Mouse (Mus musculus) heart, embryonic 11.5 days (tissue): ENCODE results near the gene Fermt2. TPM values are rescaled to one million over a fixed set of nuclear protein-coding genes. Genes with fewer than 3 reads are reported as not detected.

Experiments used
- ATAC-seq: fragments of 200-750 bp; cut with Nextera tagmentation; replicated peaks from 2 replicates; pipeline ENCODE4 v1.8.0; 2017; ENCODE audit warnings: moderate library complexity; ENCODE audit not compliant: insufficient number of reproducible peaks, low FRiP score, low TSS enrichment
- H3K27ac ChIP-seq: fragments of 300-500 bp; sonication (generic); 2 replicates; pipeline ENCODE4 v1.5.1; 2014; ENCODE audit warnings: mild to moderate bottlenecking, low read depth, low read length
- H3K27me3 ChIP-seq: fragments of 300-500 bp; sonication (generic); 2 replicates; pipeline ENCODE4 v1.6.1; 2014; ENCODE audit warnings: mild to moderate bottlenecking, low read length, mixed read lengths; ENCODE audit not compliant: control insufficient read depth, insufficient read depth
- H3K36me3 ChIP-seq: fragments of 300-500 bp; sonication (generic); 2 replicates; pipeline ENCODE4 v1.6.1; 2014; ENCODE audit warnings: mild to moderate bottlenecking, low read length, moderate library complexity, mixed read lengths; ENCODE audit not compliant: control insufficient read depth, insufficient read depth
- H3K4me1 ChIP-seq: fragments of 300-500 bp; sonication (generic); 2 replicates; pipeline ENCODE4 v1.6.1; 2014; ENCODE audit warnings: low read length; ENCODE audit not compliant: control insufficient read depth, insufficient read depth
- H3K4me2 ChIP-seq: fragments of 300-500 bp; sonication (generic); 2 replicates; pipeline ENCODE4 v1.6.1; 2014; ENCODE audit warnings: mild to moderate bottlenecking, moderate library complexity
- H3K4me3 ChIP-seq: fragments of 300-500 bp; sonication (generic); 2 replicates; pipeline ENCODE4 v1.5.1; 2014; ENCODE audit warnings: low read depth, low read length
- H3K9ac ChIP-seq: fragments of 300-500 bp; sonication (generic); 2 replicates; pipeline ENCODE4 v1.6.1; 2014; ENCODE audit warnings: mild to moderate bottlenecking, low read depth, low read length, moderate library complexity
- H3K9me3 ChIP-seq: fragments of 300-500 bp; sonication (generic); replicated peaks from 2 replicates; pipeline ENCODE4 v1.6.1; 2016; ENCODE audit warnings: low read length; ENCODE audit not compliant: control insufficient read depth
- WGBS: fragments of 180-500 bp; shearing (Covaris S2); extraction: QIAGEN DNeasy Blood & Tissue Kit; methylation state at CpG from one replicate; pipeline ENCODE4 v1.1.7; 2014; ENCODE audit not compliant: insufficient replicate concordance; 5-methylcytosine and 5-hydroxymethylcytosine counted together
- polyA plus RNA-seq: library from polyadenylated mRNA; unstranded; fragments of >200 nt; fragmentation: Nextera tagmentation; extraction: Ambion mirVana; gene quantifications from 2 replicates; pipeline ENCODE4 v1.2.1, GENCODE M21; 2014

Gene Fermt2
- polyA plus RNA-seq, 1 experiment from 2014 or later, result 188 TPM

DNA sequence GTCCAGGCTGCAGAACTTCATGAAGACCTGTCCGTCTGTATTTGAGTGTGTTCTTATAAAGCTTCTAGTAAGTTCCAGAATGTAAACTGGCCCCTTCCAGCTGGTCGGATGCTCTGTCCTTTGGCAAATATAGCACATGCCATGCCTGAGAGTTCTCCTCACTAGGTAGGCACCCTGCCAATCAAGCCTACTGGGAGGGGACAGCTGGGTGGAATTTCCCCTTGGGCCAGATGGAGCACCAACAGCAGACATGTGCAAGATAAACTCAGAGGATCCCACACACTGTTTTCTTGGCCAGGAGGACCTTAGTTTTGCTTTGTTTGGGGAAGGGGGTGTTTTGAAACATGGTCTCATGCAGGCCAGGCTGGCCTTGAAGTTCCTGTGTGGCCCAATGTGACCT lies 23.9 kb upstream of the Fermt2 start:
- Histone ChIP-seq H3K4me3 (no peak overlapping the region), H3K4me1 (peaks cover 3% of the 10 kb centered on the region; the same call in 1 of the 2 replicates), H3K27ac (no peak overlapping the region), H3K36me3 (no peaks in the 10 kb centered on the region), H3K9ac (no peak overlapping the region), H3K27me3 (no peaks in the 10 kb centered on the region), H3K9me3 (no peaks in the 10 kb centered on the region), H3K4me2 (no peak overlapping the region)
- ATAC-seq, result no peak
- WGBS, result 71% methylated on average over 2 of the region's 2 CpGs

DNA sequence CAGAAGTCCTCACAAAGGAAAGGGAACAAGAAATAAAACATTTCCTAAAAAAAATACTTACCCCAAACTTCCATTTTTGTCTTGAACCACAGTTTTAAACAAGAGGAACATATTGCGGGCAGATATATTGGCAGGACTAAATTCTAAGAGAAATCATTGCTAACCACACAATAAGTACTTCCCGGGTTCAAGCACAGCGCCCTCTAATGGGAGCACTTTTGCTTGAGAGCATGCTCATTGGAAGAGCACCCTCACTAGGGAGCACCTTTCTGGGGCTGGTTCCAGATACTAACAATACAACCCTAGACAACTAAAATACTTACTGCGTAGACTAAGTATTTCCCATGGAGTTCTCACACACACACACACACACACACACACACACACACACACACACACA lies 22.5 kb upstream of the Fermt2 start:
- Histone ChIP-seq H3K4me2 (no peak overlapping the region), H3K4me3 (no peak overlapping the region), H3K27me3 (no peaks in the 10 kb centered on the region), H3K9ac (no peak overlapping the region), H3K27ac (no peak overlapping the region), H3K36me3 (no peaks in the 10 kb centered on the region), H3K9me3 (no peaks in the 10 kb centered on the region), H3K4me1 (peaks cover 3% of the 10 kb centered on the region; the same call in 1 of the 2 replicates)
- no peak for ATAC-seq
- 69% methylated on average over 4 of the region's 4 CpGs for WGBS

DNA sequence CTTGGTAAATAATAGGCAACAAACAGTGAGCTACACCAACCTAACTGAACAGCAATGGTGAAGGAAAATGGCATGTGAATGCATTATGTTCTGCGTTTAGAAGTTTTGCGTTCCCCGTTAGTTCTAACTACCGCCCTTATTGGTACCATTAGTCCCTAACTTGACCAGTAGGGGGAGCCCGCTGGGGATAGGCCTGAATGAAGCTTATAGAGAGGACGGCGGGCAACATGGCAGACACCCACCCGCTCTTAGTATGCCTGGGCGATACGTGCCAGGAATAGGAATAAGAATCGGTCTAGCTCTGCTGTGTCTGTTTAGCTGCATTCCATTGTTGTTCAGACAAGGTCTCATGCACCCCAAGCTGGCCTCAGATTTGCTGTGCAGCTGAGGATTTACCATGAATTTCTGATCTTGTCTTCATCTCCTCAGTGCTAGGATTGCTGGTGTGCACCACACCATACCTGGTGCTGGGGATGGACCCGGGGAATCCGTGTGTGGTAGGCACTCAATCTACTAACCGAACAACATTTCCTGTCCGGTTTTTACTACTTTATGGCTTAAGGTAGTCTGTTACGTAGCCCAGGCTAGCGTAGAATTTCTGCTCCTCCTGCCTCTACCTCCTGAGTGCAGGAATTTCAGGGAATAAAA lies 21.3 kb upstream of the Fermt2 start:
- 53% methylated on average over 17 of the region's 17 CpGs for WGBS
- Histone ChIP-seq H3K4me3 (no peak overlapping the region), H3K9ac (no peak overlapping the region), H3K27ac (no peak overlapping the region), H3K9me3 (no peaks in the 10 kb centered on the region), H3K4me2 (peak overlapping the region; percentile 35), H3K4me1 (peaks cover 3% of the 10 kb centered on the region; the same call in 1 of the 2 replicates), H3K36me3 (no peaks in the 10 kb centered on the region), H3K27me3 (no peaks in the 10 kb centered on the region)
- ATAC-seq, result no peak

DNA sequence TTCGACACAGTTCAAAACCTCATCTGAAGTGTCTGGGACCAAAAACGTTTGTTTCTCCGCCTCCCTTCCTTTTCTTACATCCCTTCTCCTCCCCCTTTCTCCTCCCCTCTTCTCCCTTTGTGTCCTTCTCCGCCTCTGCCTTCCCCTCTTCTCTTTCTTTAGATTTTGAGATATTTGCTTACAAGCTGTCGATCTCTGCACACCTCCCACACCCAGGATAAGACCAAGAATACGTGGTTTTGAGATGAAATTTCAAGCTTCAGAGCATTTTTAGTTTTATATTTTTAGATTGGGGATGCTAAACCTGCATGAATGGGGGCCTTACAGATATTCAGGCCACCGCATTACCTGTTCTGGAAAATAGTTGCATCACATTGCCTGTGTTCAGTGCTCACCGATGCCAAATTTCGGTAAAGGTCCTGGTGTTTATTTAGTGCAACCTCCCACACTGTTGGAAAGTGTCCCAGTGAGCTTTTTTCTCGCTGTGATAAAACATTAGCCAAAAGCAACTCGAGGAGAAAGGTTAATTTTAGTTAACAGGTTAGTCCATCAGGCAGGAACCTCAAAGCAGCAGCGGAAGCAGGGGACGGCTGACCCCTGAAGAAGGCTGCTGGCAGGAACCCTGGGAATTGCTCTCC lies 20.2 kb upstream of the Fermt2 start:
- H3K27ac ChIP-seq, result no peak overlapping the region
- H3K9me3 ChIP-seq, result no peaks in the 10 kb centered on the region
- H3K4me1 ChIP-seq, result peaks cover 3% of the 10 kb centered on the region; the same call in 1 of the 2 replicates
- H3K4me2 ChIP-seq, result no peak overlapping the region
- no peak for ATAC-seq
- H3K27me3 ChIP-seq, result no peaks in the 10 kb centered on the region
- H3K36me3 ChIP-seq, result no peaks in the 10 kb centered on the region
- H3K4me3 ChIP-seq, result no peak overlapping the region
- H3K9ac ChIP-seq, result no peak overlapping the region
- 66% methylated on average over 13 of the region's 13 CpGs for WGBS

DNA sequence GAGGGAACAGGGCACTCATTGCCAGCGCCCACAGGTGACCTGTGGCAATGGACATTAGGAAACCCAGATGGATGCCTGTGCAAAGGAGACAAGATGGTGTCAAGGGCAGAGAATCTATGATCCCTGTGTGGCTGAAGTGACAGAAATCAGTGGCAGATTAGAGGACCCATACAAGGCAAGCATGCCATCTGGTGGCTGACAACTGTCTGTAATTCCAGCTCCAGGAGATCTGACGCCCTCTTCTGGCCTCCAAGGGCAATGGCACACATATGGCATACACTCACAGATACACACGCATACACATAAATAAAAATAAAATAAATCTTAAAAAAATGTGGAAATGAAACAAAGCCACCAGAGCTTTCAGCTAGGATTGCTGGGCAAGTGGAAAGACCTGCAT lies 18.2 kb upstream of the Fermt2 start:
- Histone ChIP-seq H3K9ac (no peak overlapping the region), H3K4me2 (no peak overlapping the region), H3K4me3 (no peak overlapping the region), H3K27ac (no peak overlapping the region), H3K9me3 (no peaks in the 10 kb centered on the region), H3K27me3 (no peaks in the 10 kb centered on the region), H3K36me3 (no peaks in the 10 kb centered on the region), H3K4me1 (no peaks in the 10 kb centered on the region)
- 67% methylated on average over 3 of the region's 3 CpGs for WGBS
- no peak for ATAC-seq

DNA sequence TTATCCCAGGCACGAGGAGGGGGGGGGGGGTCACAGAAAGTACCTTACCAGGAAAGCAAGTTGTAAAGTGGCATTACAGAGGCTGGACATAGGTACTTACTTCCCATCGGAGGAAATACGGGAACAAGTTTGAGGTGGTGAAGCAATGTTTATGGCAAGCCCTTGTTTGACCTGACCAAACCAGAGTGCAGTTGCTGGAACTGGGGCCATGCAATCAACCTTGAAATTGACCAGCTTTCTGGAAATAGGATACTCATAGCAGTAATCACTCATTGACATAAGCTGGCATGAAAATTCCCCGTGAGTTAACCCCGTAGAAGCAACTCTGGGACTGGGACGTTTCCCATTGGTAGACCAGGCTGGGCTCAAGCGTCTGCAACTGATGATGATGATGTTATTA lies 15.0 kb upstream of the Fermt2 start:
- H3K9ac ChIP-seq, result no peak overlapping the region
- no peaks in the 10 kb centered on the region for H3K27me3 ChIP-seq
- peaks cover 2% of the 10 kb centered on the region; the same call in 1 of the 2 replicates for H3K4me1 ChIP-seq
- H3K4me2 ChIP-seq, result no peak overlapping the region
- no peak for ATAC-seq
- no peaks in the 10 kb centered on the region for H3K36me3 ChIP-seq
- 87% methylated on average over 7 of the region's 7 CpGs for WGBS
- no peak overlapping the region for H3K4me3 ChIP-seq
- H3K27ac ChIP-seq, result no peak overlapping the region
- H3K9me3 ChIP-seq, result no peaks in the 10 kb centered on the region

DNA sequence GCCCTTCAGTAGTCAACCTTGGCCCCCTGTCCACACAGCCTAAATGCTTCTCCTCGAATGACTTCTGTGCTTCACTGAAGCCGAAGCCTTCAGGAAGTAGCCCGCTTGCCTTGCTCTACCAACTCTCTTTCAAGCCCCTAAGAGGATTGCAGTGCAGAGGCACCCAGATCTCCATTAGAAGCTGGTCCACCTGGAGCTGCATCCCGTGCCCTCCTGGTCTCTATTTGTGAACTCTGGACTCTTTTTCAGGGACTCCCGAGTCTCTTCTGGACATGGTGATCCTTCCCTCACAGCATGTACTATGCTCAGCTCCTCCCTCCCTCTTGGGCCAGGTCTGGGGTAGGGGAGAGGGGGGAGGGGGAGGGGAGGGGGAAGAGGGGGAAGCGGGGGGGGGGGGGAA lies 14.1 kb upstream of the Fermt2 start:
- 64% methylated on average over 5 of the region's 6 CpGs for WGBS
- Histone ChIP-seq H3K4me1 (peaks cover 4% of the 10 kb centered on the region; the same call in 1 of the 2 replicates), H3K27ac (no peak overlapping the region), H3K9ac (no peak overlapping the region), H3K27me3 (no peaks in the 10 kb centered on the region), H3K36me3 (no peaks in the 10 kb centered on the region), H3K4me3 (no peak overlapping the region), H3K9me3 (no peaks in the 10 kb centered on the region), H3K4me2 (no peak overlapping the region)
- ATAC-seq, result no peak

DNA sequence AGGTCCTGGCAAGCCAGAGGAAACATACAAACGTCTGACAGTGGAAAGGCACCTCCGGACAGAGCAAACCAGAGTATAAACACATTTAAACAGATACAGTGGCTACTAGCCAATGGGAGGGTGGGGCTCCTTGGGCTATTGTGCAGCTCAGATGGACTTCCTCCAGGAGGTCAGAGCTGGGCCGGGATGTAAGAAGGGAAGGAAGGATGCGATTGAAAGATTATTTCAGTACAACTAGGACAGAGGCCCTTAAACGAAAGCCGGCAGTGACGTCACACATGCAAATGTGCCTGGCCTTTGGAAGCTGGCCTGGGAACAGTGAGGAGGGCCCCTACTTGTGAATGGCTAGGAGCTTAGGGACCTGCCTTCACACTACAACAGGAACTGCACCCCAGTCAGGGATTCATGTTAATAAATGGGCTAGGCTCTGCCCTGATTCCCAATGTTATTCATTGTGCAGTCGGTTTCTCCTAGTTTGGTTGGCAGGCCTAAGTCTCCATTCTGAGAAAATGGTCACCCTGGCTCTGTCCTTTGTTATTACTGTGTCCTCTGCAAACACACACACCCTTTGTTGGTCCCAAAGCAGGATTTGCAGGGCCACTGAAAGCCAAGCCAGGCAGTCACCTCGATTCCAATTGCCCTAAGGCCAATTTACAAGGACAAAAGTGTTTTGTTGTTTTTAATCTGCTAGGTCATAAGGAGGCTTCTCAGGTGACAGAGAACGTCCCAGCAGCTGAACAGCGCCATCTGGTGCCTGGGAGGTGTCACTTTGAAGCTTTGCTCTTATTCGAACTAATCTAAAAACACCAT lies 9.9 kb upstream of the Fermt2 start:
- Histone ChIP-seq H3K4me2 (no peak overlapping the region; the same call in 1 of the 2 replicates), H3K27me3 (no peaks in the 10 kb centered on the region), H3K9ac (no peak overlapping the region), H3K36me3 (no peaks in the 10 kb centered on the region), H3K27ac (peak overlapping the region; percentile 79), H3K4me1 (peaks cover 4% of the 10 kb centered on the region; the same call in 1 of the 2 replicates), H3K4me3 (no peak overlapping the region), H3K9me3 (no peaks in the 10 kb centered on the region)
- ATAC-seq, result peak; percentile 79
- WGBS, result 28% methylated on average over 12 of the region's 12 CpGs
